Mouse (Mus musculus): ENCODE data around the gene Gucy2e. TPM values are rescaled to one million over a fixed set of nuclear protein-coding genes. Genes with fewer than 3 reads are reported as not detected.
A peak's percentile ranks its signal among the peaks of the same experiment; 100 is the strongest.

The Gucy2e gene
- polyA plus RNA-seq, 2 experiments: 0.12 to 0.14 TPM

- no peak for ATAC-seq (ENCODE audit: low FRiP score, low read depth)
- TF ChIP-seq POLR2A (IDR thresholded peaks at IDR 0.05; ENCODE audit: borderline replicate concordance, extremely low read depth, insufficient read depth, insufficient read length): no peak
- no peak for DNase-seq (ENCODE audit: low spot score)
- Histone ChIP-seq H3K4me1 (ENCODE audit: control insufficient read depth, insufficient read depth, low read length) (0 out of 2 replicates have a peak, but pooled peaks cover 3% of the 10 kb centered on the region), H3K27ac (replicated peaks; ENCODE audit: low read depth, low read length) (no peak overlapping the region), H3K27me3 (ENCODE audit: control insufficient read depth, insufficient read depth, low read length) (peaks cover 5% of the 10 kb centered on the region; the same call in 1 of the 2 replicates), H3K4me2 (replicated peaks; ENCODE audit: low read depth, low read length, severe bottlenecking) (no peak overlapping the region), H3K9ac (ENCODE audit: low read depth, low read length, severe bottlenecking) (no peak overlapping the region), H3K4me3 (replicated peaks; ENCODE audit: low read length) (no peak overlapping the region), H3K36me3 (ENCODE audit: control insufficient read depth, insufficient read depth, low read length) (no peaks in the 10 kb centered on the region), H3K9me3 (ENCODE audit: control insufficient read depth, low read length) (no peaks in the 10 kb centered on the region)
- WGBS: 76% methylated on average over 4 of the region's 4 CpGs
Measured at GRCm38 (mm10) chr11:69230420-69230819, 6.4 kb downstream of the Gucy2e start.

GRCm38 (mm10) chr11:69225715-69226114, 11.1 kb downstream of the Gucy2e start:
- DNase-seq (ENCODE audit: low spot score): peak; percentile 70
- Histone ChIP-seq H3K4me3 (replicated peaks; ENCODE audit: low read length) (no peak overlapping the region), H3K27ac (replicated peaks; ENCODE audit: low read depth, low read length) (no peak overlapping the region), H3K9ac (ENCODE audit: low read depth, low read length, severe bottlenecking) (no peak overlapping the region), H3K9me3 (ENCODE audit: control insufficient read depth, low read length) (peaks cover 8% of the 10 kb centered on the region; the same call in 1 of the 2 replicates), H3K4me1 (ENCODE audit: control insufficient read depth, insufficient read depth, low read length) (0 out of 2 replicates have a peak, but pooled peaks cover 3% of the 10 kb centered on the region), H3K36me3 (ENCODE audit: control insufficient read depth, insufficient read depth, low read length) (no peaks in the 10 kb centered on the region), H3K4me2 (replicated peaks; ENCODE audit: low read depth, low read length, severe bottlenecking) (no peak overlapping the region), H3K27me3 (ENCODE audit: control insufficient read depth, insufficient read depth, low read length) (no peaks in the 10 kb centered on the region)
- 36% methylated on average over 1 of the region's 1 CpGs for WGBS
- no peak for ATAC-seq (ENCODE audit: low FRiP score, low read depth)
- TF ChIP-seq POLR2A (IDR thresholded peaks at IDR 0.05; ENCODE audit: borderline replicate concordance, extremely low read depth, insufficient read depth, insufficient read length): no peak

DNA sequence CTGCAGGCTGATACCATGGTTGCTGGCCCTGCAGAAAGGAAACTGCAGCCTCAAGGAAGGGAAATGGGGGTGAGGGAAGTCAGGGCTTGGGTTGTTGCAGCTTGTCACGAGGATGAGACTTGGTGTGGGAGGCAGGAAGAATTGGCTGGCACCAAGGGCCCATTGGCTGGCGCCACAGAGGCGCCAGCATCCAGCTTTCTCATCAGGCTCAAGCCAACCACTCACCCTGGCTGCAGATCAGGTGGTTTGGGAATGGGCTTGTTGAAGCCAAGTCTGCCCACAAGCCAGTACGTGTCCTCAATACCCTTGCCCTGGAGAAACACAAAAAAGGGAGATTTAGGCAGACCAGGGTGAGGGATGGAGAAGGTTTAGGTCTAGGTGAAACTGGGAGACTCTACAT, 13.7 kb downstream of the Gucy2e start:
- H3K27me3 ChIP-seq (ENCODE audit: control insufficient read depth, insufficient read depth, low read length): no peaks in the 10 kb centered on the region
- H3K4me2 ChIP-seq (replicated peaks; ENCODE audit: low read depth, low read length, severe bottlenecking): no peak overlapping the region
- ATAC-seq (ENCODE audit: low FRiP score, low read depth) (no peak), DNase-seq (ENCODE audit: low spot score) (no peak)
- no peaks in the 10 kb centered on the region for H3K36me3 ChIP-seq (ENCODE audit: control insufficient read depth, insufficient read depth, low read length)
- no peak overlapping the region for H3K4me3 ChIP-seq (replicated peaks; ENCODE audit: low read length)
- peaks cover 8% of the 10 kb centered on the region; the same call in 1 of the 2 replicates for H3K9me3 ChIP-seq (ENCODE audit: control insufficient read depth, low read length)
- no peak for TF ChIP-seq POLR2A (IDR thresholded peaks at IDR 0.05; ENCODE audit: borderline replicate concordance, extremely low read depth, insufficient read depth, insufficient read length)
- WGBS: 81% methylated on average over 4 of the region's 4 CpGs
- no peak overlapping the region for H3K9ac ChIP-seq (ENCODE audit: low read depth, low read length, severe bottlenecking)
- H3K27ac ChIP-seq (replicated peaks; ENCODE audit: low read depth, low read length): no peak overlapping the region
- H3K4me1 ChIP-seq (ENCODE audit: control insufficient read depth, insufficient read depth, low read length): 0 out of 2 replicates have a peak, but pooled peaks cover 3% of the 10 kb centered on the region

DNA sequence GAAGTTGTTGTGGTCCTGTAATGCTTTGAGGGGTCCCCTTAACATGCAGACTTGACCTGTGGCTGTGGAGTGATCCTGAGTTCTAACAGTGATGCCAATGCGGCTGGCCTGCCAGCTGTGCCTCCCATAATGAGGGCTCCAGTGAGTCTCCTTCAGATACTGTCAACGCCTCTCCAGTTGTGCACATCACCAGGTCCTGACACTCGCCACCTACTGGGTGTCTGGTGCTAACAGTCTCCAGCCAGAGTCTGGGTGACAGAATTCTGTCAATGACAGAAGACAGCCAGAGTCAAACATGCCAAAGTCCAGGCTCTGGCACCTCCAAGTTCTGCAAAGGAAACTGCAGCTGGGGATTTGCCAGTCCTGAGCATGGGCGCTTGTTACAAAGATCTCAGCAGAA, 15.8 kb downstream of the Gucy2e start:
- no peak overlapping the region for H3K4me2 ChIP-seq (replicated peaks; ENCODE audit: low read depth, low read length, severe bottlenecking)
- TF ChIP-seq POLR2A (IDR thresholded peaks at IDR 0.05; ENCODE audit: borderline replicate concordance, extremely low read depth, insufficient read depth, insufficient read length): no peak
- no peaks in the 10 kb centered on the region for H3K27me3 ChIP-seq (ENCODE audit: control insufficient read depth, insufficient read depth, low read length)
- H3K4me3 ChIP-seq (replicated peaks; ENCODE audit: low read length): no peak overlapping the region
- H3K4me1 ChIP-seq (ENCODE audit: control insufficient read depth, insufficient read depth, low read length): 0 out of 2 replicates have a peak, but pooled peaks cover 2% of the 10 kb centered on the region
- no peak for ATAC-seq (ENCODE audit: low FRiP score, low read depth)
- H3K9ac ChIP-seq (ENCODE audit: low read depth, low read length, severe bottlenecking): no peak overlapping the region
- no peaks in the 10 kb centered on the region for H3K36me3 ChIP-seq (ENCODE audit: control insufficient read depth, insufficient read depth, low read length)
- WGBS: 61% methylated on average over 4 of the region's 4 CpGs
- DNase-seq (ENCODE audit: low spot score): no peak
- H3K27ac ChIP-seq (replicated peaks; ENCODE audit: low read depth, low read length): no peak overlapping the region
- peaks cover 8% of the 10 kb centered on the region; the same call in 1 of the 2 replicates for H3K9me3 ChIP-seq (ENCODE audit: control insufficient read depth, low read length)

DNA sequence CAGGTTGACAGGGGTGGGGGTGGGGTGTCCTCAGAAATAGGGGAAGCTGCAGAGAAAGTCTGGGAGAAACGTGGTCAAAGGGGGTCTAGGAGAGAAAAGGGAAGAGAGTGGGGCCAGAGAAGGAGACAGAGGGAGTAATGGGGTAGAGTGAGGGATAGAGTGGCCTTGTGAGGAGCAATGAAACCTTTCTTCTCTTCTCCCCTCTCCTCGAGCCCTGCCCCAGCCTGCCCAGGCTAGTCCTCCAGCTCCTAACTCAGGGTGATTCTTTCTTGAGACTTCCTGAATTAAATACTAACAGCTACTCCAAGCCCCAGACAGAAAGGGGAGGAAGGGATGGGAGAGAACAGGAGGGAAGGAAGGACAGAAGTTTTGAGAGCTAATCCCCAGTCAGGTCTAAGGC, 18.2 kb downstream of the Gucy2e start:
- Histone ChIP-seq H3K9ac (ENCODE audit: low read depth, low read length, severe bottlenecking) (no peak overlapping the region), H3K4me3 (replicated peaks; ENCODE audit: low read length) (no peak overlapping the region), H3K9me3 (ENCODE audit: control insufficient read depth, low read length) (0 out of 2 replicates have a peak, but pooled peaks cover 1% of the 10 kb centered on the region), H3K27me3 (ENCODE audit: control insufficient read depth, insufficient read depth, low read length) (no peaks in the 10 kb centered on the region), H3K4me2 (replicated peaks; ENCODE audit: low read depth, low read length, severe bottlenecking) (no peak overlapping the region), H3K27ac (replicated peaks; ENCODE audit: low read depth, low read length) (no peak overlapping the region), H3K4me1 (ENCODE audit: control insufficient read depth, insufficient read depth, low read length) (no peaks in the 10 kb centered on the region), H3K36me3 (ENCODE audit: control insufficient read depth, insufficient read depth, low read length) (no peaks in the 10 kb centered on the region)
- DNase-seq (ENCODE audit: low spot score): no peak
- WGBS: 67% methylated on average over 1 of the region's 2 CpGs
- no peak for TF ChIP-seq POLR2A (IDR thresholded peaks at IDR 0.05; ENCODE audit: borderline replicate concordance, extremely low read depth, insufficient read depth, insufficient read length)
- ATAC-seq (ENCODE audit: low FRiP score, low read depth): no peak

DNA sequence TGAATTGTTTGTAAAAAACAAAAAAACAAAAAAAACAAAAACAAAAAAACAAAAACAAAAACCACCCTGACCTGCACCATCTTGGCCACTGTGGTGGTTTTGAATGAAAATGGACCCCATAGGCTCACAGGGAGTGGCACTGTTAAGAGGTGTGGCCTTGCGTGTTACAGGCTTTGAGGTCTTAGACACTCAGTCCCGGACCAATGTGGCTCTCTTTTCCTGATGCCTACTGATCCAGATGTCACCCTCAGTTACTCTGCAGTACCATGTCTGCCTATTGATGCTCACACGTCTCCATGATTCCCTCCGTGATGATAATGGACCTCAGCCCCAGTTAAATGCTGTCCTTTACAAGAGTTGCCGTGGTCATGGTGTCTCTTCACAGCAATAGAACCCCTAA, 19.4 kb downstream of the Gucy2e start:
- DNase-seq (ENCODE audit: low spot score) (no peak), ATAC-seq (ENCODE audit: low FRiP score, low read depth) (no peak)
- H3K9ac ChIP-seq (ENCODE audit: low read depth, low read length, severe bottlenecking): no peak overlapping the region
- H3K36me3 ChIP-seq (ENCODE audit: control insufficient read depth, insufficient read depth, low read length): no peaks in the 10 kb centered on the region
- no peak for TF ChIP-seq POLR2A (IDR thresholded peaks at IDR 0.05; ENCODE audit: borderline replicate concordance, extremely low read depth, insufficient read depth, insufficient read length)
- H3K4me1 ChIP-seq (ENCODE audit: control insufficient read depth, insufficient read depth, low read length): no peaks in the 10 kb centered on the region
- H3K9me3 ChIP-seq (ENCODE audit: control insufficient read depth, low read length): no peaks in the 10 kb centered on the region
- H3K4me2 ChIP-seq (replicated peaks; ENCODE audit: low read depth, low read length, severe bottlenecking): no peak overlapping the region
- no peak overlapping the region for H3K27ac ChIP-seq (replicated peaks; ENCODE audit: low read depth, low read length)
- H3K27me3 ChIP-seq (ENCODE audit: control insufficient read depth, insufficient read depth, low read length): no peaks in the 10 kb centered on the region
- no peak overlapping the region for H3K4me3 ChIP-seq (replicated peaks; ENCODE audit: low read length)
- WGBS: 89% methylated on average over 5 of the region's 5 CpGs

All from limb, embryonic 14.5 days (tissue).